Mouse (Mus musculus): ENCODE data around the gene Platr17. TPM values are rescaled to one million over a fixed set of nuclear protein-coding genes. Genes with fewer than 3 reads are reported as not detected.
"Not testable (repeated sequence)": the region's sequence is repeated elsewhere in the genome, so short reads cannot be mapped to it uniquely, and the experiment has no call there.

Platr17 gene
- polyA plus RNA-seq, 2 experiments from 2014 or later = 2.0 to 3.1 TPM

DNA sequence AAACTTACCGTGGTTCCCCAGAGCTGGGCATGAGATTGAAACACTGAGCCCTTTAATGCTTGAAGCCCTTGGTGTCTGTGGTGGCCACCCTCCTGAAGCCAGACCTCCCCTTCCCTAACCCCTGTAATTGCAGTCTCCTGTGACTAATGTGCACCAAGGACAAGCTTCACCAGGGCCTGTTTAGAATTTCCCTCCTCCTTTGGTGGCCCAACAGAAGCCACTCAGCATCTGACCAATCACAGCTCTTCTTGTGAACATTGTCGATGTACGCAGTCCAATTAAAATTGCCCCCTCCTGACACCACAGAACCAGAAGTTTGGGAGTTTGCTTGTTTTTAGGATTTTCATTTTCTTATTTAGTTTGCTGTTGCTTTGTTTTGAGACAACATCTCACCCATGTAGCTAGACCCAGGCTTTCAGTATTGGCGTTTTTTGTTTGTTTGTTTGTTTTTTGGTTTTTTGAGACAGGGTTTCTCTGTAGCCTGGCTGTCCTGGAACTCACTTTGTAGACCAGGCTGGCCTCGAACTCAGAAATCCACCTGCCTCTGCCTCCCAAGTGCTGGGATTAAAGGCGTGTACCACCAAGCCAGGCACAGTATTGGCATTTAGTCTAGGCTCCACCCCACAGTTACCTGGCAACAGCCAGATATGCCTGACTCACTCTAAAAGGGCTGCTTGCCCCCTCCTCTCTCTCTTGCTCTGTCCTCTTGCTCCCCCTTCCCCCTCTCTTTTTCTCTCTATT lies 854 bp upstream of the Platr17 start:
- not testable (repeated sequence) for ATAC-seq

DNA sequence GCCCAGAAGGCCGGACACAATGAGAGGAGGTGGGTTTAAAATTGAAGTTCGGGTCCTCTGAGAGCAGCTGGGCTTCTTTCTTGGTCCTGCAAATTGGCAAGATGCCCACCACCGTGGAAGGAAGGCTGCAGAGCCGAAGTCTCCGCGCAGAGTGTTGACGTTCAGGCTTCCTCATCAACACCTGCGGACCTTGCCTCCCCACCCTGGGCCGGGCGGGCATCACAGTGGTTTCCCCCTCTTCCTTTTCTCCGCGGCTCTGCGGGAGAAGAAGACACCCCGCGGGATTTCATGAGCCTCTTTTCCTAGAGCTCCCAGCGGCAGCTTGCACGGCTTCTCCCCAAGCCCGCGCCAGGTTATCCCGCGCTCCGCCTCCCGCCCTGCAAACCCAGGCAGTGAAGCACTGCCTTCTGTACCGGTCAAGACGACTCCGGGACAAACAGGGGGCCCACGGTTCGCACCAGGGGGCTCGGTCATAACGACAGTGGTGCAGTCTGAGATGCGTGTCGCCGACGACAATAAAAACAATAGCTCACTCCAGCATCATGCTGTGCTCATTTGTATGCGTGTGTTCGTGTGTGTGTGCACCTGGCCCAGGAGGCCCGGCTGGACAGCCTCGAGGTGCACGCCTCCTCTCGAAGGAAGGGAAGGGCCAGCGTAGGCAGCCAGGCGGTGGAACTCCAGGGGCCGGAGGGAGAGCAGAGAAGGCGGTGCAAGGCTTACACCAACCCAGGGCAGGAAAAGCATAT lies 3.6 kb downstream of the Platr17 start:
- ATAC-seq = no peak

DNA sequence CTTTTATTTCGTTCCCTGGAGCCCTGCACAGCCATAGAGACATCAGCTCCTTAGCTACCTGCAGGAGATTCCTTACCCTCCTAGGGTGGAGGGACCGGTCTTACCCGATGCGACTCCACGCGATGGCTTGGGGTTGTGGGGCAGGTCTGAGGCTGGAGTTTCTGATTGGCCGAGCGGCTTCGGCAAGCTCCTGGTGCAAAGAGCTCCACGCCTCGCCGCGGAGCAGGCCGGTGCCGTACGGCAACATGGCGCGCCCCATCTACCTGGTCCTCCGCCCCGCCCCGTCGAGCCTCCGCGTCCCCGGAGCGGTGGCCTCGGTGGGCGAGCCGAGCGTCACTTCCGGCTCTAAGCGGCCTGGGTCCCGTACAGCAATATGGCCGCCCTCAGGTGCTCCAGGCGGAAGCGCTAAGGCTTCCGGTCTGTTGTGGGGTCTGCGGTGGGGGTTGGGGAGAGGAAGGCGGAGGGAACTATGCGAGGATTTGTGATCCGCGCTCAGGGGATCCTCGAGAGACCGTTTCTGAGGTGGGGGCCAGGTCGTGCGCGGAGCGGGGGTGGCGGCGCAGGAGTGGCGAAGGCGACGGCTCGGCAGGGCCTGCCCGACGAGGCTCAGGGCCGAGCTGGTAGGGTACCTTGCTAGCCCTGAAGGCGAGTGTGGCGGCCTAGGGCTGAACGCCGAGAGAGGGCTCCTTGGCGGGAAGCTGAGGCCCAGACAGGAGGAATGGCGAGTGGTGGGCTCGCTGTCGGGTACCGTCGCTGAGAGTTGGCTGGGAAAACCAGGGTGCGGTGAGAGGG lies 4.3 kb downstream of the Platr17 start, which contains the start of gene Daxx:
Daxx (plus strand) TSS at position 338 of the 792 bp plus-strand sequence.
- ATAC-seq = peak; percentile 88

DNA sequence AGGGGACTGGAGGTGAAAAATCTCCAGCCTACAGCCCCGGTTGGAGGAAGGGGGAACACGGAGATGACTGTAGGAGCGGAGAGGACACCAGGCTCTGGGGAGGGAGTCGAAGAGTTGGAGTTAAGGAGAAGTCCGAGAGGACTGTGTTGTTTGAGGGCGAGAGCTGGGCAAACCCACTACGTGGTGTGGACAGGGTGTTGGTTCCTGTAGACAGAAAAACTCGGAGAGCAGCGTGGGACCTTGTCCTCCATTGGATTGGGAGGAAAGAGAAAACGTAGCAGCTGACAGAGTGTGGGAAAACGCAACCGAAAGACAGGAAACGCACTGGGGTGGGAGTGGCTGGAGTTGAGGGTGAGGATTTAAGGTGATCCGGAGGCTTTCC lies 4.9 kb downstream of the Platr17 start:
- peak; percentile 10 for ATAC-seq

DNA sequence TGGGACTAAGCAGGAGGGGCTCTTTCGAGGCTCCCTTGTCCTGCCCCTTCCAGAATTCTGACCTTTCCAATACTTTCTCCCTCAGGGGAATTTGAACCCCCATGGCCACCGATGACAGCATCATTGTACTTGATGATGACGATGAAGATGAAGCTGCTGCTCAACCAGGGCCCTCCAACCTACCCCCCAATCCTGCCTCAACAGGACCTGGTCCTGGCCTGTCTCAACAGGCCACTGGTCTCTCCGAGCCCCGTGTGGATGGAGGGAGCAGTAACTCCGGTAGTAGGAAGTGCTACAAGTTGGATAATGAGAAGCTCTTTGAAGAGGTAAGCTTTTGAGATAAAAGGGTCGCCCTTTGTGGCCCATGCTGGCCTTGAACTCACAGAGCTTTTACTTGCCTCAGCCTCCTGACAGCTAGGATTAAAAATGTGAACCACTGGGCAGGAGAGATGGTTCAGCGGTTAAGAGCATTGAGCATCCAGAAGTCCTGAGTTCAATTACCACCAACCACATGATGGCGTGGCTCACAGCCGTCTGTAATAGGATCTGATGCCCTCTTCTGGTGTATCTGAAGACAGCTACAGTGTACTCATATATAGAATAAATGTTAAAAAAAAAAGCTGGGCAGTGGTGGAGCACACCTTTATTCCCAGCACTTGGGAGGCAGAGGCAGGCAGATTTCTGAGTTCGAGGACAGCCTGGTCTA lies 5.6 kb downstream of the Platr17 start:
- no peak for ATAC-seq

DNA sequence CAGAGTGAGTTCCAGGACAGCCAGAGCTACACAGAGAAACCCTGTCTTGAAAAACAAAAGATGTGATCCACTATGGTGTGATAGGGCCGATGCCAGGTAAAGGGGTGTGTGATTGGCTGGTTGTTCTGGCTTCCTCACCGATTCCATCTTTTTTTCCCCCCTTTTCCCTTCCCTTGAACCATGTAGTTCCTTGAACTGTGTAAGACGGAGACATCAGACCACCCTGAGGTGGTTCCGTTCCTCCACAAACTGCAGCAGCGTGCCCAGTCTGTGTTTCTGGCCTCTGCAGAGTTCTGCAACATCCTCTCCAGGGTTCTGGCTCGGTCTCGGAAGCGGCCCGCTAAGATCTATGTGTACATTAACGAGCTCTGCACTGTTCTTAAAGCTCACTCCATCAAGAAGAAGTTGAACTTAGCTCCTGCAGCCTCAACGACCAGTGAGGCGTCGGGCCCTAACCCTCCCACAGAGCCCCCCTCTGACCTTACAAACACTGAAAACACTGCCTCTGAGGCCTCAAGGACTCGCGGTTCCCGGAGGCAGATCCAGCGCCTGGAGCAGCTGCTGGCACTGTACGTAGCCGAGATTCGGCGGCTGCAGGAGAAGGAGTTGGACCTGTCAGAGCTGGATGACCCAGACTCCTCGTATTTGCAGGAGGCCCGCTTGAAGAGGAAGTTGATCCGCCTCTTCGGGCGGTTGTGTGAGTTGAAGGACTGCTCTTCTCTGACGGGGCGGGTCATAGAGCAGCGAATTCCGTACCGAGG lies 6.3 kb downstream of the Platr17 start:
- no peak for ATAC-seq

DNA sequence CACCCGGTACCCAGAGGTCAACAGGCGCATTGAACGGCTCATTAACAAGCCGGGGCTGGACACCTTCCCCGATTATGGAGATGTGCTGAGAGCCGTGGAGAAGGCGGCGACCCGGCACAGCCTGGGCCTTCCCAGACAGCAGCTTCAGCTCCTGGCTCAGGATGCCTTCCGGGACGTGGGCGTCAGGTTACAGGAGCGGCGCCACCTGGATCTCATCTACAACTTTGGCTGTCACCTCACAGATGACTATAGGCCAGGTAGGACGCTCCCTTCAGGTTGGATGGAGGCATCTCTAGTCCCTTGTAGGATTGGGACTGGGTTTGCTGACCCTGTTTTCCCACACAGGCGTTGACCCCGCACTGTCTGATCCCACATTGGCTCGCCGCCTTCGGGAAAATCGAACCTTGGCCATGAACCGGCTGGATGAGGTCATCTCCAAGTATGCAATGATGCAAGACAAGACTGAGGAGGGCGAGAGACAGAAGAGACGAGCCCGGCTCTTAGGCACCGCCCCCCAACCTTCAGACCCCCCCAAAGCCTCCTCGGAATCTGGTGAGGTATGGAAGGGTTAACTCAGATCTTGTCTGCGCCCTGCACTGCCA lies 7.0 kb downstream of the Platr17 start:
- ATAC-seq = no peak

DNA sequence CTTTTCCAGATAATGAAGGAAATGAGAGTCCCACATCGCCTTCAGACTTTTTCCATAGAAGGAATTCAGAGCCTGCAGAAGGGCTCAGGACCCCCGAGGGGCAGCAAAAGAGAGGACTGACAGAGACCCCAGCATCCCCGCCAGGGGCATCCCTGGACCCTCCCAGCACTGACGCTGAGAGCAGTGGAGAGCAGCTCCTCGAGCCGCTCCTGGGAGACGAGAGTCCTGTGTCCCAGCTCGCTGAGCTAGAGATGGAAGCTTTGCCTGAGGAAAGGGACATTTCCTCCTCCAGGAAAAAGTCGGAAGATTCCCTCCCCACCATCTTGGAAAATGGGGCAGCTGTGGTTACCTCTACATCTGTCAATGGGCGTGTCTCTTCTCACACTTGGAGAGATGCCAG lies 8.3 kb downstream of the Platr17 start:
- no peak for ATAC-seq

DNA sequence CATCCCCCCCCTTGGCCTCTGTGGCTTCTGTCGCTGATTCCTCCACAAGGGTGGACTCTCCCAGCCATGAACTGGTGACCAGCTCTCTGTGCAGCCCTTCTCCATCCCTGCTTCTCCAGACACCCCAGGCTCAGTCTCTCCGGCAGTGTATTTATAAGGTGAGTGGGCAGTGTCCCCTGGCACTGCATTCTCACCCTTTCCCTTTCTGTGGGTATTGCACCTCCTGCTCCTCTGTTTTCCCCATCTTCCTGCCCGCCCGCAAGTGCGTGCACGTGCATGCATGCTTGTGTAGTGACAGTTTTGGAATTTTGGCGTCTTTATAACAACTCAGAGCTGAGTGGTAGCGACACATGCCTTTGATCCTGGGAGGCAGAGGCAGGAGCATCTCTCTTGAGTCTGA lies 9.0 kb downstream of the Platr17 start:
- no peak for ATAC-seq

DNA sequence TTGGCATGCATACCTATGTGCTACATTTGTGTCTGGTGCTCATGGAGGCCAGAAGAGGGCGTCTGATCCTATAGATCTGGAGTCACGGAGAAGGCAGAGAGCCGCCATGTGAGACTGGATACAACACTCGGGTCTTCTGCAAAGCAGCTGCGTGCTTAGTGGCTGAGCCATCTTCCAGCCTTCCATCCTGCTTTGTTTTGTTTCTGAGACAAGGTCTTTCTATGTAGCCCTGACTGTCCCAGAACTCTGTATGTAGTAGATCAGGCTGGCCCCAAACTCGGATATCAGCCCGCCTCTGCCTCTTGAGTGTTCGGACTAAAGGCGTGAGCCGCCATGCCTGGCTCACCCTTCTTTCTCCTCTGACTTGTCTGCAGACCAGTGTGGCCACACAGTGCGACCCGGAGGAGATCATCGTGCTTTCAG lies 10.0 kb downstream of the Platr17 start:
- ATAC-seq = no peak

DNA sequence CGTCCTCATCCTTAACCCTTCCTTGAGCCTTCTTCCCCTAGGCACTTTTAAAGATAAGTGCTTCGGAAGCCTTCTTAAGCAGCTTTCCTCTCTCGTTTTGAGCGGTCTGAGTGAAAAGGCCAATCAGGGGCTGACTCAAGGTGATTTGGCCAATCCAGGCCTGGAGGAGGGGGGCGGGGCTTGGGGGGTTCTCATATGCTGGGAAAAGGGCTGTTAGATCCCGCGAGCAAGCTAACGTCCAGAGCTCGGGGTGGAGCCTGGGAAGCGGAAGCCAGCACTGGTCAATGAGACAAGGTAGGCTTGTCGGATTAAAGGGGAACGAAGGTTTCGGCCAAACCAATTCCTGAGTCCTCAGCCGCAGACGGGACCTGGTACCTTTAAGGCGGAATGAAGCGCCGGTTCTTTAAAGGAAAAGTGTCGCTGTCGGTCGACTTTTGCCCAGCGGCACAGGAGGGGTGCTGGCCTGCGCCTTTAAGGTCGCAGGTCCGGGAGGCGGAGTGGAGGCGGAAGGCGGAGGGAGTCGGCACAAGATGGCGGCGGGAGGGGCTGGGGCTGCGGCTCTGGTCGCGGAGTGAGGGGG lies 10.8 kb downstream of the Platr17 start, which contains the start of the genes Tapbp and Zbtb22:
Tapbp (plus strand) TSS at position 229 of the 580 bp plus-strand sequence.
Zbtb22 (plus strand) TSS at position 234 of the 580 bp plus-strand sequence.
- ATAC-seq = peak; percentile 70

DNA sequence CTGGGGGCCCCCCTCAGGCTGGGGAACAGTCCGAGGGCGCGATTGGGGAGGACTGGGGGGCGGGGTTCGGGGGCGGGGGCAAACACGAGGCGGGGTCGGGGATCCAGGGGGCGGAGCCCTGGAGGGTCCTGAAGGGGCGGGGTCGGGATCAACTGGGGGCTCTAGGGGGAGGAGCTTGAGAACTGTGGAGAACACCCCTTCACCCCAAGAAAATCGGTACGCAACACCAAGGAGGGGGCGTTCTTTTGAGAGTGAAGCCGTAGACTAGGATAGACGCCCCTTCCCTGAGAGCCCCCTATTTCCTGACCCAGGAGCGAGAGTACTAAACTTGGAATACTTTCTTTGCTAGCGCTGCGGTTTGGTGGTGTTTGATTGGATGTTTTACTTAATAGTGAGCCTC lies 11.4 kb downstream of the Platr17 start:
- ATAC-seq = no peak

DNA sequence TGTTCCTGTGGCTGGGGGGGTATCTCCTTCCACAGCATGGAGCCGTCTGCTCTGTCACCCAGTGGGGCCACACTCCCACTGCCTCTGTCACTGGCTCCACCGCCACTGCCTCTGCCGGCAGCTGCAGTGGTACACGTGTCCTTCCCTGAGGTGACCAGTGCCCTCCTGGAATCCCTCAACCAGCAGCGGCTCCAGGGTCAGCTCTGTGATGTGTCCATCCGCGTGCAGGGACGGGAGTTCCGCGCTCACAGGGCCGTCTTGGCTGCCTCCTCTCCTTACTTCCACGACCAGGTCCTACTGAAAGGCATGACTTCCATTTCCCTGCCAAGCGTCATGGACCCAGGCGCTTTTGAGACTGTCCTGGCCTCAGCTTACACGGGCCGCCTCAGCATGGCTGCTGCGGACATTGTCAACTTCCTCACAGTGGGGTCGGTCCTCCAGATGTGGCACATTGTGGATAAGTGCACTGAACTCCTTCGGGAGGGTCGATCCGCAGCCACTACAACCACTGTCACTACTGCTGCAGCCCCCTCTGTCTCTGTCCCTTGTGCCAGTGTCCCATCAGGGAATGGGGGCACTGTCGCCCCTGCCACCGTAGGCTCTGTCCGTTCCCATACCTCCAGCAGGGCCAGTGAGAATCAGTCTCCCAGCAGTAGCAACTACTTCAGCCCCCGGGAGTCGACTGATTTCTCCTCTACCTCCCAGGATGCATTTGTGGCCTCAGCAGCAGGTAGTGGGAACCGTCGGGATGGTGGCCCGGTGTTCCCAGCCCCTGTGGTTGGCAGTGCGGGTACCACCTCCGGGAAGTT lies 12.1 kb downstream of the Platr17 start:
- ATAC-seq = no peak

DNA sequence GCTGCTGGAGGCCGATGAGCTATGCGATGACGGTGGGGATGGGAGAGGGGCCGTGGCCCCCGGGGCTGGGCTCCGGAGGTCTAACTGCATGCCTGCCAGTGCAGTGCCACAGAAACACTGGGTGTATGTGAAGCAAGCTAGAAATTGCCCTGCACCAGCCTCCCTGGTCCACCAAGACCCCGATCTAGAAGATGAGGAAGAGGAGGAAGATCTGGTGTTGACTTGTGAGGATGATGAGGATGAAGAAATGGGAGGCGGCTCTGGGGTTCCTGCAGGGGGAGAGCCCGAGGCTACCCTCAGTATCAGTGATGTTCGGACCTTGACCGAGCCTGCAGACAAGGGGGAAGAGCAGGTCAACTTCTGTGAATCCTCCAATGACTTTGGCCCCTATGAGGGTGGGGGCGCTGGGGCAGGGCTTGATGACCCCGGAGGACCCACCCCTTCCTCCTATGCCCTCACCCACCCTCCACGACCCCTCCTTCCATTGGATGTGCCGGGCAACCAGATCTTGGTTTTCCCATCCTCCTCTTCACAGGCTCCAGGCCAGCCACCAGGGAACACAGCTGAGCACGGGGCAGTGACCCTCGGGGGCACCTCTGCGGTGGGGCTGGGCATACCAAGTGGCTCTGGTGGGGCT lies 12.8 kb downstream of the Platr17 start:
- ATAC-seq = no peak

DNA sequence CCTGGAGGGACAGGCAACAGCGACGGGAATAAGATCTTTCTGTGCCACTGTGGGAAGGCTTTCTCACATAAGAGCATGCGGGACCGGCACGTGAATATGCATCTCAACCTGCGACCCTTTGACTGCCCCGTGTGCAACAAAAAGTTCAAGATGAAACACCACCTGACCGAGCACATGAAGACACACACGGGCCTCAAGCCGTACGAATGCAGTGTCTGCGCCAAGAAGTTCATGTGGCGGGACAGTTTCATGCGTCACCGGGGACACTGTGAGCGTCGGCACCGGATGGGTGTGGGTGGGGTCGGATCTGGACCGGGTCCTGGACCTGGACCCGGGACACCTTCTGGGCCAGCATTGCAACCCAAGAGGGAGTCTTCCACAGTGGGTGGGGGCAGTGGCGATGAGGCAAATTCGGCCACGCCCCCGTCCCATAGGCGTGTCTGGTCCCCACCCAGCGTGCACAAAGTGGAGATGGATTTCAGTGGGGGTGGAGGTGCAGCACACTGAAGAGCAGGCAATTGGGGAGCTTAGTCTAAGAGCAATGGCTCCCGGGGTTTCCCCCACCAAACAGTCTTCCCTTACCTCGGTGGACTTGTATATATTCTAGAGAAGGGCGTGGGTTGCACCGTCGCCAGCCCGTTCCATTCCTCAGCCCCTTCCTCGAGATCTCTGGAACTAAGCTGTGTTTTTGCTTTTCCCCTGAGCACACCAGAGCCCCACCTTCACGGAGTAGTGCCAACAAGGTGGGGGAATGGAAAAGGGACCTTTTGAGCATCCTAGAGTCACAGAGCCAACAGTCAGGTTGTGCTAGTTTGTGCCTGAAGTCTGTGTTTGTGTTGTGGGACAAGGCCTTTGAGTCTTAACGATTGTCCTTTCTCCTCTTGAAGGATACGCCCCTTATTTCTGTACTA lies 13.6 kb downstream of the Platr17 start:
- peak; percentile 15 for ATAC-seq

DNA sequence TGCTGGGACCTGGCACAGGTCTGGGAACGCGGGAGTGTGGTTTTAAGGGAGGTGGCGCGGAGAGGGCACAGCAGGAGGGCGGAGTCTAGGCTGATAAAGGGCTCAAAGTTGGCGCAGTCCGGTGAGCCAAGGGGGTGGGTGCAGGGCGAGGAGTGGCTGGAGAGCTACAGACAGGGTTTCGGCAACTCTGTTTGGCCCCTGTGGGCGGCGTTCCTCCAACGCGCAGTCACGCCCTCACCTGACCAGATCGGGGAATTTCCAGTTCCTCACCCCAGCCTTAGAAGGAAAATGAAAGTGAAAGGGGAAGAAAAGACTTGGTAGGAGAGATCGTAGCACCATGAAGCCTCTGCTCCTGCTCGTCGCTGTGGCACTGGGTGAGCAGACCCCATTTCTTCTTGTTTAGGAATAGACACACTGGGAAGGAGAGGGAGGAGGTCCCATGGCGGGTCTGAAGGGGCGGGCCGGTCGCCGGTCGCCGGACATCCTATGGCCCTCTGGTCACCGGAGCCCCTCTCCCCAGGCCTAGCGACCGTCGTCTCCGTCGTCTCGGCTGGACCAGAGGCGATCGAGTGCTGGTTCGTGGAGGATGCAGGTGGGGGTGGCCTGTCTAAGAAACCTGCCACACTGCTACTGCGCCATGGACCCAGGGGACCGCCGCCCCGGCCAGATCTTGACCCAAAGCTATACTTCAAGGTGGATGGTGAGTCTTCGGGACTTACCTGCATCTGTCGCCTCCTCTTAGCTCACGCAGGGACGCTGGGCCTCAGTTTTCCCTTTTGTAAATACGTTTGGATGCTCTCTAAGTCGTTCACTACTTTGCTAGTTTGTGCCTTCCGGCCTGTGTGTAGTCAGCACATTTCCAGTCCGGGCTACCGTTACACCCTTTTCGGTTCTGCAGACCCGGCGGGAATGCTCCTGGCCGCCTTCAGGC lies 14.7 kb downstream of the Platr17 start:
- ATAC-seq = peak; percentile 73

Measured in CD4-positive, CD25-positive, alpha-beta regulatory T cell, adult 4 months (primary cell).